Mouse (Mus musculus): ENCODE data around the gene Mis18a. TPM values are rescaled to one million over a fixed set of nuclear protein-coding genes. Genes with fewer than 3 reads are reported as not detected.

The Mis18a gene
- polyA plus RNA-seq, 1 experiment from 2014 or later: 26.6 TPM

GRCm38 (mm10) chr16:90674651-90675050, 52.6 kb downstream of the Mis18a start:
- no peak overlapping the region for H3K4me3 ChIP-seq (ENCODE audit: low read depth, low read length)
- H3K36me3 ChIP-seq (ENCODE audit: control insufficient read depth, insufficient read depth, low read length): no peaks in the 10 kb centered on the region
- H3K27me3 ChIP-seq (ENCODE audit: control insufficient read depth, insufficient read depth, low read depth, low read length): no peaks in the 10 kb centered on the region
- H3K4me2 ChIP-seq (ENCODE audit: low read length): no peak overlapping the region
- H3K9ac ChIP-seq (ENCODE audit: low read depth, low read length): no peak overlapping the region
- no peak overlapping the region for H3K27ac ChIP-seq (ENCODE audit: low read length)
- no peak for ATAC-seq
- no peaks in the 10 kb centered on the region for H3K4me1 ChIP-seq (ENCODE audit: control insufficient read depth, insufficient read depth, low read length)
- WGBS: 95% methylated on average over 6 of the region's 6 CpGs
- H3K9me3 ChIP-seq (replicated peaks; ENCODE audit: control insufficient read depth, low read length, poor library complexity, severe bottlenecking): no peaks in the 10 kb centered on the region

GRCm38 (mm10) chr16:90673507-90674354, 53.5 kb downstream of the Mis18a start:
- no peak for ATAC-seq
- Histone ChIP-seq H3K4me3 (ENCODE audit: low read depth, low read length) (no peak overlapping the region), H3K4me2 (ENCODE audit: low read length) (no peak overlapping the region), H3K9ac (ENCODE audit: low read depth, low read length) (no peak overlapping the region), H3K9me3 (replicated peaks; ENCODE audit: control insufficient read depth, low read length, poor library complexity, severe bottlenecking) (no peaks in the 10 kb centered on the region), H3K27me3 (ENCODE audit: control insufficient read depth, insufficient read depth, low read depth, low read length) (no peaks in the 10 kb centered on the region), H3K4me1 (ENCODE audit: control insufficient read depth, insufficient read depth, low read length) (no peaks in the 10 kb centered on the region), H3K27ac (ENCODE audit: low read length) (no peak overlapping the region), H3K36me3 (ENCODE audit: control insufficient read depth, insufficient read depth, low read length) (no peaks in the 10 kb centered on the region)
- 85% methylated on average over 21 of the region's 21 CpGs for WGBS

Other genes starting within 250 kb of the Mis18a start
- gene Mrap, start 10.8 kb upstream of the Mis18a start, polyA plus RNA-seq (2015; fragmentation: Nextera tagmentation; extraction: Ambion mirVana): 0.25 and 0.42 TPM in 2 replicates
- gene Urb1, start 83.0 kb upstream of the Mis18a start, polyA plus RNA-seq (2015; fragmentation: Nextera tagmentation; extraction: Ambion mirVana): 7.2 and 7.5 TPM in 2 replicates
- gene Eva1c, start 99.3 kb upstream of the Mis18a start, polyA plus RNA-seq (2015; fragmentation: Nextera tagmentation; extraction: Ambion mirVana): 1.8 and 2.8 TPM in 2 replicates
- gene Cfap298, start 207.7 kb upstream of the Mis18a start, polyA plus RNA-seq (2015; fragmentation: Nextera tagmentation; extraction: Ambion mirVana): 60.7 and 64.4 TPM in 2 replicates